Mouse (Mus musculus) frontal cortex, postnatal 36 days (tissue): ENCODE data around the gene Tagln3.

Experiments used
- DNase-seq, 2 experiments: peaks; one replicate each; pipeline ENCODE4 v3.0.0; 2022; ENCODE audit warnings: low spot score in 2 of 2

Gene Tagln3

DNA sequence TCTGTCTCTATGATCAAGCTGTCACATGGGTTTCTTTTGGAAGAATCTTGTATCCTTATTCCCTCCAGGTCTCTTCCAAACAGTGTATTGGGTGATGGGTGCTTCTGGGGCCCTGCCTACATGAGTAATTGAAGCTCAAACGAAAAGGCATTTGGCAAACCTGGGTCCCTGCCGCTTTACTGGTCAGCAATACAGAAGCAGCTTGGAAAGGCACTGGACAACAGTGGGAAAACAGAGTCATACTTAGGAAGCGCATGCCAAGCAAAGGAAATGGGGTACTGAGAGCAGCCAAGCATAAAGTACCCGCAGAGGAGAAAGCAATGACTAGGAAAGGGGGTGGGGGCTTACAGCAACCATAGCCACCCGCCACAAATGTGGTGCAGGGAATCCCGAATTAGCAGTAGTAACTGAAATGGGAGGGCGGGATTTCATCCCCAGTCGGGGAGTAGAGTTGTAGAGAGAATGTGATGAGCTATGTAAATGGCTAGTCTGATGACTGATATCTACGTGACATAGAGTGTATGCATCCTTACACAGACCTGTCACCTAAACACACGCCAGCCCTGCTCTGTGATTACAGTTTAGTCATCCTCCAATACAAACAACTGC is 4.3 kb downstream of the Tagln3 start:
- DNase-seq = no peak

GRCm38 (mm10) chr16:45718296-45718695 is 6.1 kb downstream of the Tagln3 start:
- no peak for DNase-seq

DNA sequence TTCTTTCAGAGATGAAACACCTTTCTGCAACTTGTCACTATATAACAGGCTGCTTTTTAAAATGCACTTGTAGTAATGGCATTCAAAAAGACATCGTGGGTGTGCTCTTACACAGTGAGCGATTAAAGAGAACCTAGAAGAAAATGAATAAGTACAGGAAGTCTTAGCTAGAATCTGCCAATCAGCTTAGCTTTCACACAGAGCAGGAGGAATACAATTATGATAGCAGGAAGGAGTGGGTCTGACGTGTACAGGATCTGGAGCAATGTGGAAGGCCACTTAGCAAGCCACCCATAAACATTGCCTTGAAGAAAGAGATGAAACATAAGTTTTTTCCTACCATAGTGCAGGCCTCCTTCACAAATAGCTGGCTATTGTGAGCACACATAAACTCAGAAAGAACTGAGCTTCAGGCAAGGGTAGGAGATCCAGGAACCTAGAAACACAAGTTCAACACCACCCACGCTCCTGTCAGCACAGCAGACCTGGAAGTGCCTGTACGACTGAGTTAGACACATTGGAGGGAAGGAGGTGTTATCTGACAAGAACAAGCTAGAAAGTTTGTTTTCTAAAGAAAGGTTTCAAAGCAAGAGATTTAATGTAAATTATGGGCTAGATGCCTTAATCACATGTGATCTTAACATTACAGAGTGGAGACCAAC is 9.8 kb downstream of the Tagln3 start:
- peak in 1 of 2 experiments; percentile 47 for DNase-seq

- DNase-seq = no peak
Measured at GRCm38 (mm10) chr16:45713878-45714277, 10.5 kb downstream of the Tagln3 start.

- DNase-seq = no peak
Measured at GRCm38 (mm10) chr16:45713261-45713660, 11.1 kb downstream of the Tagln3 start.

GRCm38 (mm10) chr16:45711263-45711662 is 13.1 kb downstream of the Tagln3 start:
- DNase-seq = no peak

- DNase-seq = no peak
Measured at GRCm38 (mm10) chr16:45699301-45699700, 25.1 kb downstream of the Tagln3 start.

DNA sequence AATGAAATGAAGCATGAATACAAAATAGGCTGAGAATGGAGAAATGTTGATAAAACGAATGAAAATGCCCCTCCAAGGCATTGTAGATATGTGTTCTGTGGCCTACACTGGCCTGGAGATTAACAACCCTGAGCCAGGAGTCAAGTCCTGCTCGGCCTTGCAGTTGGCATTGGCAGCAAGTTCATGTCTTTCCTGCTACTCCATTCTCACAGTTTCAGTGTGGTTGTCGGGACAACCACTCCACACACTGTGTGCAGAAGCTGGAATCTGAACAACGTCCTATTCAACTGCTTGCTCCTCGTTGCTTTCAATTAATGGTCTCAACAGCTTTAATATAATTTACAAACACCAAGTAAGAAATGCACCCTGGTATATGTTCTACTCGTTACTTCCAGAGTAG is 26.4 kb downstream of the Tagln3 start:
- DNase-seq = no peak

- DNase-seq = no peak
Measured at GRCm38 (mm10) chr16:45695445-45696160, 28.8 kb downstream of the Tagln3 start.

GRCm38 (mm10) chr16:45693558-45693957 is 30.9 kb downstream of the Tagln3 start, which contains the start of gene Tmprss7:
Tmprss7 (minus strand) TSS chr16:45693658.
- DNase-seq = no peak

- no peak for DNase-seq
Measured at GRCm38 (mm10) chr16:45692851-45693250, 31.6 kb downstream of the Tagln3 start.

- peak; percentile 60 to 71 for DNase-seq
Measured at GRCm38 (mm10) chr16:45690178-45690577, 34.2 kb downstream of the Tagln3 start.

- DNase-seq = no peak
Measured at GRCm38 (mm10) chr16:45686833-45687232, 37.6 kb downstream of the Tagln3 start.

DNA sequence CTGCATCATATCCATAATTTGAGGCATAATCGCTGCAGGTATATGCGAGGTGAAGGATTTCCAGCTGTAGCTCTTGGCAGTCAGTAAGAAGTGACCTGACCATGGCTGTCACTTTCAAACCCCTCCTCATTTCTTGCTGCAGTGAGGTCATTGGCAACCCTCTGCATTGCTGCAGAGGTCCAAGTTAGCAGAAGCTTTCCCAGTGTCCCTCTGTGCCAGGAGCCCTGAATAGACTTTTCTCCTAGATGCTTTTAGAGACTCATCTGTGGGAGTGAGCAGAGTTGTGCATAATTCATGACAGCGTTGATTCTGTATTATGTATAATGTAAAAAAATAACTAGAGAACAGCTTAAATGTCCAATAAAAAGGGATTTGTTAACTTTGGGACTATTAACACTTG is 39.1 kb downstream of the Tagln3 start:
- DNase-seq = peak; percentile 44 to 60

- DNase-seq = peak in 1 of 2 experiments; percentile 72
Measured at GRCm38 (mm10) chr16:45684815-45685214, 39.6 kb downstream of the Tagln3 start.

DNA sequence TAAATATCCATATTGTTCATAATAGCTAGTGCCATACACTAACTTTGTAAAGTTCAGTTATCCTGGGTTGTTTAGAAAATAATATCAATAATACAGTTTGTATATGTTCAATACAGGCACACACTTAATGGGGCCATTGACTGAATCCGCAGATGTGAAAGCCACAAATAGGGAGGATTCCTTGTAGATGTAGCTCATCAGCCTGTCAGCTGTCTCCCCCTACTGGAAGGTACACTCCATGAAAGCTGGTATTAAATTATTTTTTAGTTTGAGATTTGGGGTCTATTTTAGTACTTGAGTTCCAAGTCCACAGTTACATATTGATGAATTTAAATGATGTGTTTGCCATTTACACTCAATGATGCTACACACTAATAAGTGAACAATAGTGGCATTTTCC is 47.9 kb downstream of the Tagln3 start:
- DNase-seq = peak in 1 of 2 experiments; percentile 34

DNA sequence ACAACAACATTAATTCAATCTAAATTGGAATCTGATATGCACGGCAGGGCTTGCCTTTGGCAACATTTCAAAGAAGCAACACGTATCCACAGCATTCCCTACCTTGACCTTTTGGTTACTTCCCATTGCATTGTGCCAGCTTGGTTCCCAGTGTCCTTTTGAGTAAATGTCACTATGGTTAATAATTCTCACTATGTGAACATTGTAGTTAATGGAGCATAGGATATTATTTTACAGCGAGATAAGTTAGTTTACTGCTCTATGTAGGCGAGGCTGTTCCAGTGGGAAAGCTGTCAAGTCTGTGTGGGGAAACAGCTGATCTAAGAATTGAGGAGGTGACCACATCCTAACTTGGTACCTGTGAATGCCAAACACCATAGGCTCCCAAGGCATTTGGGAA is 54.4 kb downstream of the Tagln3 start:
- DNase-seq = peak in 1 of 2 experiments; percentile 24

DNA sequence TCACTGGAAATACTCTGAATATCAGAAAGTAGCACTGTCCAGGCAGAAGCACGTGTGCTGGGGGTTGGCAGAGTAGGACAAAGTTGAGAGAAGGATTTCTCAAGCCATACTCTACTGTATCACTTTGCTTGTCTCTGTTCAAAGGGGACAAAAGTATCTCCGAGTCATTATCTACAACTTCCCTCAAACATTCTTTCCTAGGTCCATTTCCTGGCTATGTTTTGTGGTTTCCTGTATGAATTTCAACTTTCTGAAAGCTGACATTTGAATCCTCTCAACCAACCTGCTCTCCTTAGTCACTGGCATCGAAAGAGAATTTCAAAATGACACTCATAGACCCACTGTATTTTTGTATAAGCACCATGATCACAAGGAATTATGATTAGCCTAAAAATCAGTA is 56.2 kb downstream of the Tagln3 start:
- DNase-seq = no peak

- DNase-seq = no peak
Measured at GRCm38 (mm10) chr16:45666136-45666535, 58.3 kb downstream of the Tagln3 start.

- DNase-seq = no peak
Measured at GRCm38 (mm10) chr16:45662381-45662780, 62.0 kb downstream of the Tagln3 start.
